Mouse (Mus musculus): ENCODE data around the gene Zfp644.

DNA sequence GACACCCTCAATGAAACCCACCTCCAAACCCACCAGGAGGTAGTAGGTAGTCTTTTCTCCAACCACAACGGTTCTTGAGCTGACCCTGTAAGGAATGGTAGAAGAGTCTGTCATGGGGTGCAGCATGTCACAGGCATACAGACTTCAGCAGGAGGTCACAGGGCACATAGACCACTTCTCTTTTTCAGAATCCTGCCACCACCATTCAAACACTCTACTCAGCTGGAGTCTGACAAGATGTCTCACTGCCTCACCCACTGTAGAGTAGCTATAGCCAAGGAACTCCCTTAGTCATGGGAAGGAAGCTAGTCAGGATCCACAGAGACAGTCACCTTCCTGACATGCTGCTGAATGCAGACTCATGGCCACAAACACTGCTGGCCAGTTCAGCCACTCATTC is 17.4 kb downstream of the Zfp644 start:
- TF ChIP-seq POLR2A (IDR thresholded peaks at IDR 0.05; ENCODE audit: extremely low read depth, insufficient read depth, low read length) (no peak), CTCF (IDR thresholded peaks at IDR 0.05; ENCODE audit: low read depth, low read length) (no peak)

Measured in liver, adult 2 months (tissue).